Mouse (Mus musculus) heart, embryonic 15.5 days (tissue): ENCODE data around the gene Samd8. TPM values are rescaled to one million over a fixed set of nuclear protein-coding genes. Genes with fewer than 3 reads are reported as not detected.

Experiments
- ATAC-seq: fragments of 200-750 bp; cut with Nextera tagmentation; replicated peaks from 2 replicates; pipeline ENCODE4 v1.8.0; 2017; ENCODE audit warnings: low read depth, moderate TSS enrichment; ENCODE audit not compliant: insufficient number of reproducible peaks, insufficient read depth, low FRiP score
- H3K27ac ChIP-seq: fragments of 300-500 bp; sonication (generic); 2 replicates; pipeline ENCODE4 v1.5.1; 2015; ENCODE audit warnings: mild to moderate bottlenecking, inconsistent platforms
- H3K27me3 ChIP-seq: fragments of 300-500 bp; sonication (generic); 2 replicates; pipeline ENCODE4 v1.6.1; 2015; ENCODE audit warnings: inconsistent platforms
- H3K36me3 ChIP-seq: fragments of 300-500 bp; sonication (generic); 2 replicates; pipeline ENCODE4 v1.6.1; 2015; ENCODE audit warnings: mild to moderate bottlenecking, inconsistent platforms
- H3K4me1 ChIP-seq: fragments of 300-500 bp; sonication (generic); replicated peaks from 2 replicates; pipeline ENCODE4 v1.6.1; 2015; ENCODE audit warnings: inconsistent platforms
- H3K4me2 ChIP-seq: fragments of 300-500 bp; sonication (generic); 2 replicates; pipeline ENCODE4 v1.6.1; 2015; ENCODE audit warnings: inconsistent platforms, mild to moderate bottlenecking, moderate library complexity
- H3K4me3 ChIP-seq: fragments of 300-500 bp; sonication (generic); 2 replicates; pipeline ENCODE4 v1.5.1; 2015; ENCODE audit warnings: mild to moderate bottlenecking, inconsistent platforms
- H3K9ac ChIP-seq: fragments of 300-500 bp; sonication (generic); 2 replicates; pipeline ENCODE4 v1.6.1; 2015; ENCODE audit warnings: mild to moderate bottlenecking, inconsistent platforms
- H3K9me3 ChIP-seq: fragments of 300-500 bp; sonication (generic); replicated peaks from 2 replicates; pipeline ENCODE4 v1.6.1; 2016; ENCODE audit warnings: inconsistent platforms
- WGBS: fragments of 180-500 bp; shearing (Covaris S2); methylation state at CpG from one replicate; pipeline ENCODE4 v1.1.7; 2015; ENCODE audit warnings: mixed read lengths; 5-methylcytosine and 5-hydroxymethylcytosine counted together
- polyA plus RNA-seq: library from polyadenylated mRNA; unstranded; fragments of >200 nt; fragmentation: Nextera tagmentation; extraction: Ambion mirVana; gene quantifications from 2 replicates; pipeline ENCODE4 v1.2.1, GENCODE M21; 2015

The Samd8 gene
- polyA plus RNA-seq, 1 experiment from 2014 or later: 7.7 TPM

- Histone ChIP-seq H3K4me1 (peaks cover 25% of the 10 kb centered on the region), H3K9ac (no peak overlapping the region), H3K4me2 (no peak overlapping the region), H3K27ac (no peak overlapping the region), H3K36me3 (no peaks in the 10 kb centered on the region), H3K4me3 (no peak overlapping the region), H3K9me3 (no peaks in the 10 kb centered on the region), H3K27me3 (no peaks in the 10 kb centered on the region)
- ATAC-seq: no peak
- WGBS: 45% methylated on average over 3 of the region's 3 CpGs
These were observed 65.9 kb downstream of the Samd8 start for GRCm38 (mm10) chr14:21816255-21816654.

GRCm38 (mm10) chr14:21817453-21817852 is 67.1 kb downstream of the Samd8 start:
- WGBS: 55% methylated on average over 4 of the region's 4 CpGs
- Histone ChIP-seq H3K4me1 (peaks cover 20% of the 10 kb centered on the region), H3K36me3 (no peaks in the 10 kb centered on the region), H3K9me3 (no peaks in the 10 kb centered on the region), H3K9ac (no peak overlapping the region), H3K27ac (no peak overlapping the region), H3K4me2 (no peak overlapping the region), H3K27me3 (no peaks in the 10 kb centered on the region), H3K4me3 (no peak overlapping the region)
- ATAC-seq: no peak

- H3K4me2 ChIP-seq: no peak overlapping the region
- H3K27ac ChIP-seq: no peak overlapping the region
- no peaks in the 10 kb centered on the region for H3K27me3 ChIP-seq
- H3K4me3 ChIP-seq: no peak overlapping the region
- no peaks in the 10 kb centered on the region for H3K9me3 ChIP-seq
- peaks cover 45% of the 10 kb centered on the region for H3K4me1 ChIP-seq
- WGBS: 85% methylated on average over 4 of the region's 4 CpGs
- H3K9ac ChIP-seq: no peak overlapping the region
- no peak for ATAC-seq
- no peaks in the 10 kb centered on the region for H3K36me3 ChIP-seq
These were observed 70.7 kb downstream of the Samd8 start for GRCm38 (mm10) chr14:21820880-21821505.

GRCm38 (mm10) chr14:21822307-21822706 is 72.0 kb downstream of the Samd8 start:
- WGBS: 39% methylated on average over 7 of the region's 7 CpGs
- Histone ChIP-seq H3K9me3 (no peaks in the 10 kb centered on the region), H3K4me2 (no peak overlapping the region), H3K4me1 (peaks cover 58% of the 10 kb centered on the region), H3K9ac (no peak overlapping the region), H3K36me3 (no peaks in the 10 kb centered on the region), H3K4me3 (no peak overlapping the region), H3K27ac (peak overlapping the region; percentile 98), H3K27me3 (no peaks in the 10 kb centered on the region)
- no peak for ATAC-seq

- peak overlapping the region; percentile 34; the same call in 1 of the 2 replicates for H3K9ac ChIP-seq
- no peak overlapping the region for H3K4me3 ChIP-seq
- peak; percentile 71 for ATAC-seq
These were observed 72.6 kb downstream of the Samd8 start for GRCm38 (mm10) chr14:21822795-21823374.

GRCm38 (mm10) chr14:21823897-21824296 is 73.6 kb downstream of the Samd8 start:
- peak; percentile 65 for ATAC-seq
- Histone ChIP-seq H3K27ac (peak overlapping the region; percentile 98), H3K4me2 (no peak overlapping the region)

More at GRCm38 (mm10) chr14:21822795-21823374, 72.6 kb downstream of the Samd8 start:
- WGBS: 4% methylated on average over 7 of the region's 7 CpGs
- Histone ChIP-seq H3K4me2 (peak overlapping the region; percentile 38), H3K4me1 (peaks cover 58% of the 10 kb centered on the region), H3K36me3 (no peaks in the 10 kb centered on the region), H3K9me3 (no peaks in the 10 kb centered on the region), H3K27me3 (no peaks in the 10 kb centered on the region), H3K27ac (peak overlapping the region; percentile 98)

GRCm38 (mm10) chr14:21824938-21825337 is 74.6 kb downstream of the Samd8 start, which contains the start of gene Vdac2:
Gene Vdac2, plus strand, starts transcription at chr14:21825238.
- ATAC-seq: no peak
- H3K27ac ChIP-seq: peak within 1 kb of the TSS; percentile 98
- no peak within 1 kb of the TSS for H3K4me3 ChIP-seq
- 84% methylated on average over 2 of the region's 2 CpGs for WGBS
- no peaks in the 10 kb centered on the region for H3K9me3 ChIP-seq
- peaks cover 63% of the 10 kb centered on the region for H3K4me1 ChIP-seq
- no peaks in the 10 kb centered on the region for H3K36me3 ChIP-seq
- no peak within 1 kb of the TSS for H3K9ac ChIP-seq
- H3K4me2 ChIP-seq: no peak within 1 kb of the TSS
- H3K27me3 ChIP-seq: no peaks in the 10 kb centered on the region

More at GRCm38 (mm10) chr14:21823897-21824296, 73.6 kb downstream of the Samd8 start:
- H3K4me3 ChIP-seq: no peak overlapping the region
- WGBS: 25% methylated on average over 7 of the region's 7 CpGs
- H3K4me1 ChIP-seq: peaks cover 58% of the 10 kb centered on the region
- H3K9ac ChIP-seq: no peak overlapping the region
- no peaks in the 10 kb centered on the region for H3K36me3 ChIP-seq
- no peaks in the 10 kb centered on the region for H3K27me3 ChIP-seq
- H3K9me3 ChIP-seq: no peaks in the 10 kb centered on the region

- Histone ChIP-seq H3K9me3 (no peaks in the 10 kb centered on the region), H3K27me3 (no peaks in the 10 kb centered on the region), H3K36me3 (no peaks in the 10 kb centered on the region), H3K4me2 (no peak overlapping the region), H3K4me1 (peaks cover 69% of the 10 kb centered on the region), H3K27ac (peak overlapping the region; percentile 98), H3K9ac (no peak overlapping the region), H3K4me3 (no peak overlapping the region)
- no peak for ATAC-seq
- WGBS: 56% methylated on average over 9 of the region's 9 CpGs
These were observed 75.6 kb downstream of the Samd8 start for GRCm38 (mm10) chr14:21825786-21826491.

GRCm38 (mm10) chr14:21830876-21831767 is 80.8 kb downstream of the Samd8 start:
- WGBS: under 1% methylated on average over 73 of the region's 73 CpGs
- peak overlapping the region; percentile 100 for H3K4me3 ChIP-seq

GRCm38 (mm10) chr14:21831830-21832403 is 81.6 kb downstream of the Samd8 start:
- H3K4me1 ChIP-seq: peaks cover 43% of the 10 kb centered on the region
- H3K27ac ChIP-seq: peak overlapping the region; percentile 99
- H3K9me3 ChIP-seq: no peaks in the 10 kb centered on the region
- no peak for ATAC-seq
- peak overlapping the region; percentile 100 for H3K4me3 ChIP-seq
- H3K9ac ChIP-seq: peak overlapping the region; percentile 99
- under 1% methylated on average over 28 of the region's 28 CpGs for WGBS
- H3K4me2 ChIP-seq: peak overlapping the region; percentile 75
- H3K36me3 ChIP-seq: peaks cover 42% of the 10 kb centered on the region
- H3K27me3 ChIP-seq: no peaks in the 10 kb centered on the region

More at GRCm38 (mm10) chr14:21830876-21831767, 80.8 kb downstream of the Samd8 start:
- no peaks in the 10 kb centered on the region for H3K9me3 ChIP-seq
- ATAC-seq: peak; percentile 97
- H3K4me1 ChIP-seq: peaks cover 47% of the 10 kb centered on the region
- H3K27me3 ChIP-seq: no peaks in the 10 kb centered on the region
- peak overlapping the region; percentile 99 for H3K27ac ChIP-seq
- H3K4me2 ChIP-seq: peak overlapping the region; percentile 75
- H3K36me3 ChIP-seq: peaks cover 34% of the 10 kb centered on the region
- H3K9ac ChIP-seq: peak overlapping the region; percentile 99
